Mouse (Mus musculus): ENCODE data around the gene Fam129a. TPM values are rescaled to one million over a fixed set of nuclear protein-coding genes. Genes with fewer than 3 reads are reported as not detected.

Gene Fam129a
- total RNA-seq, 1 experiment: 7.5 TPM

GRCm38 (mm10) chr1:151592085-151593017 is 21.4 kb downstream of the Fam129a start:
- no peaks in the 10 kb centered on the region for H3K4me1 ChIP-seq (ENCODE audit: control insufficient read depth in 2 of 2, insufficient read depth in 2 of 2, low read length in 2 of 2, poor library complexity in 1 of 2)
- no peaks in the 10 kb centered on the region for H3K9me3 ChIP-seq (ENCODE audit: control insufficient read depth, insufficient read depth, low read depth, low read length)
- no peaks in the 10 kb centered on the region for H3K36me3 ChIP-seq (ENCODE audit: control insufficient read depth, insufficient read depth, low read length, poor library complexity, severe bottlenecking)
- TF ChIP-seq ZNF384 (IDR thresholded peaks at IDR 0.05; ENCODE audit: low read depth, low read length): no peak
- no peak for TF ChIP-seq CHD2 (IDR thresholded peaks at IDR 0.05; ENCODE audit: low read depth, low read length)
- TF ChIP-seq HCFC1 (IDR thresholded peaks at IDR 0.05; ENCODE audit: borderline replicate concordance, insufficient read depth, low read length): no peak
- TF ChIP-seq ZC3H11A (IDR thresholded peaks at IDR 0.05; ENCODE audit: borderline replicate concordance, low read depth, low read length): no peak
- TF ChIP-seq MAFK (IDR thresholded peaks at IDR 0.05; ENCODE audit: insufficient read depth, low read depth, low read length): no peak
- no peak overlapping the region for H3K9ac ChIP-seq (ENCODE audit: insufficient read depth, low read depth, low read length, poor library complexity, severe bottlenecking)
- no peak overlapping the region for H3K4me3 ChIP-seq (ENCODE audit: insufficient read depth in 1 of 2, low read depth in 1 of 2, low read length in 2 of 2, poor library complexity in 1 of 2, severe bottlenecking in 1 of 2)
- no peak overlapping the region for H3K27ac ChIP-seq (ENCODE audit: insufficient read depth, low read depth, low read length, poor library complexity, severe bottlenecking)
- DNase-seq (ENCODE audit: low read depth, low spot score): no peak
- in situ Hi-C loops (cut with MboI; ENCODE audit: low sequenced_read_pairs in 2 of 2, unreplicated experiment in 2 of 2): no loop called here

GRCm38 (mm10) chr1:151594906-151595305 is 23.9 kb downstream of the Fam129a start:
- Histone ChIP-seq H3K9ac (ENCODE audit: insufficient read depth, low read depth, low read length, poor library complexity, severe bottlenecking) (no peak overlapping the region), H3K4me1 (ENCODE audit: control insufficient read depth in 2 of 2, insufficient read depth in 2 of 2, low read length in 2 of 2, poor library complexity in 1 of 2) (no peaks in the 10 kb centered on the region), H3K36me3 (ENCODE audit: control insufficient read depth, insufficient read depth, low read length, poor library complexity, severe bottlenecking) (no peaks in the 10 kb centered on the region), H3K9me3 (ENCODE audit: control insufficient read depth, insufficient read depth, low read depth, low read length) (no peaks in the 10 kb centered on the region), H3K27ac (ENCODE audit: insufficient read depth, low read depth, low read length, poor library complexity, severe bottlenecking) (no peak overlapping the region), H3K4me3 (ENCODE audit: insufficient read depth in 1 of 2, low read depth in 1 of 2, low read length in 2 of 2, poor library complexity in 1 of 2, severe bottlenecking in 1 of 2) (no peak overlapping the region)
- no peak for DNase-seq (ENCODE audit: low read depth, low spot score)
- in situ Hi-C loops (cut with MboI; ENCODE audit: low sequenced_read_pairs in 2 of 2, unreplicated experiment in 2 of 2): no loop called here
- TF ChIP-seq ZNF384 (IDR thresholded peaks at IDR 0.05; ENCODE audit: low read depth, low read length) (no peak), ZC3H11A (IDR thresholded peaks at IDR 0.05; ENCODE audit: borderline replicate concordance, low read depth, low read length) (no peak), HCFC1 (IDR thresholded peaks at IDR 0.05; ENCODE audit: borderline replicate concordance, insufficient read depth, low read length) (no peak), MAFK (IDR thresholded peaks at IDR 0.05; ENCODE audit: insufficient read depth, low read depth, low read length) (no peak), CHD2 (IDR thresholded peaks at IDR 0.05; ENCODE audit: low read depth, low read length) (no peak)

- H3K4me1 ChIP-seq (ENCODE audit: control insufficient read depth in 2 of 2, insufficient read depth in 2 of 2, low read length in 2 of 2, poor library complexity in 1 of 2): no peaks in the 10 kb centered on the region
- H3K36me3 ChIP-seq (ENCODE audit: control insufficient read depth, insufficient read depth, low read length, poor library complexity, severe bottlenecking): no peaks in the 10 kb centered on the region
- in situ Hi-C loops (cut with MboI; ENCODE audit: low sequenced_read_pairs in 2 of 2, unreplicated experiment in 2 of 2): no loop called here
Measured at GRCm38 (mm10) chr1:151595600-151596299, 24.8 kb downstream of the Fam129a start.

GRCm38 (mm10) chr1:151596562-151596961 is 25.6 kb downstream of the Fam129a start:
- in situ Hi-C loops (cut with MboI; ENCODE audit: low sequenced_read_pairs in 2 of 2, unreplicated experiment in 2 of 2): no loop called here
- H3K4me3 ChIP-seq (ENCODE audit: insufficient read depth in 1 of 2, low read depth in 1 of 2, low read length in 2 of 2, poor library complexity in 1 of 2, severe bottlenecking in 1 of 2): no peak overlapping the region
- H3K4me1 ChIP-seq (ENCODE audit: control insufficient read depth in 2 of 2, insufficient read depth in 2 of 2, low read length in 2 of 2, poor library complexity in 1 of 2): no peaks in the 10 kb centered on the region
- no peak for TF ChIP-seq ZNF384 (IDR thresholded peaks at IDR 0.05; ENCODE audit: low read depth, low read length)
- no peak for TF ChIP-seq ZC3H11A (IDR thresholded peaks at IDR 0.05; ENCODE audit: borderline replicate concordance, low read depth, low read length)
- no peak for TF ChIP-seq MAFK (IDR thresholded peaks at IDR 0.05; ENCODE audit: insufficient read depth, low read depth, low read length)
- no peak for TF ChIP-seq CHD2 (IDR thresholded peaks at IDR 0.05; ENCODE audit: low read depth, low read length)
- TF ChIP-seq HCFC1 (IDR thresholded peaks at IDR 0.05; ENCODE audit: borderline replicate concordance, insufficient read depth, low read length): no peak
- no peaks in the 10 kb centered on the region for H3K9me3 ChIP-seq (ENCODE audit: control insufficient read depth, insufficient read depth, low read depth, low read length)
- DNase-seq (ENCODE audit: low read depth, low spot score): no peak
- H3K27ac ChIP-seq (ENCODE audit: insufficient read depth, low read depth, low read length, poor library complexity, severe bottlenecking): no peak overlapping the region
- no peak overlapping the region for H3K9ac ChIP-seq (ENCODE audit: insufficient read depth, low read depth, low read length, poor library complexity, severe bottlenecking)
- H3K36me3 ChIP-seq (ENCODE audit: control insufficient read depth, insufficient read depth, low read length, poor library complexity, severe bottlenecking): no peaks in the 10 kb centered on the region

More at GRCm38 (mm10) chr1:151595600-151596299, 24.8 kb downstream of the Fam129a start:
- no peak overlapping the region for H3K9ac ChIP-seq (ENCODE audit: insufficient read depth, low read depth, low read length, poor library complexity, severe bottlenecking)
- no peaks in the 10 kb centered on the region for H3K9me3 ChIP-seq (ENCODE audit: control insufficient read depth, insufficient read depth, low read depth, low read length)
- DNase-seq (ENCODE audit: low read depth, low spot score): no peak
- no peak overlapping the region for H3K27ac ChIP-seq (ENCODE audit: insufficient read depth, low read depth, low read length, poor library complexity, severe bottlenecking)
- H3K4me3 ChIP-seq (ENCODE audit: insufficient read depth in 1 of 2, low read depth in 1 of 2, low read length in 2 of 2, poor library complexity in 1 of 2, severe bottlenecking in 1 of 2): no peak overlapping the region
- no peak for TF ChIP-seq MAFK (IDR thresholded peaks at IDR 0.05; ENCODE audit: insufficient read depth, low read depth, low read length)
- TF ChIP-seq ZNF384 (IDR thresholded peaks at IDR 0.05; ENCODE audit: low read depth, low read length): no peak
- no peak for TF ChIP-seq CHD2 (IDR thresholded peaks at IDR 0.05; ENCODE audit: low read depth, low read length)
- TF ChIP-seq HCFC1 (IDR thresholded peaks at IDR 0.05; ENCODE audit: borderline replicate concordance, insufficient read depth, low read length): no peak
- no peak for TF ChIP-seq ZC3H11A (IDR thresholded peaks at IDR 0.05; ENCODE audit: borderline replicate concordance, low read depth, low read length)
